Mouse (Mus musculus) MEL (cell line): Measurements from ENCODE around the gene Nrsn2.

Experiments
- CHD2 ChIP-seq: IDR thresholded peaks from 2 replicates; pipeline ENCODE4 v1.6.1; 2011; ENCODE audit warnings: low read length, improper control_type of control experiment
- CTCF ChIP-seq, 3 experiments: IDR thresholded peaks in 2 of 3; conservative IDR thresholded peaks in 1 of 3; 2 replicates each; pipeline ENCODE4 v1.5.1; 2011 to 2012; ENCODE audit warnings: low read length in 3 of 3, low read depth in 2 of 3, mild to moderate bottlenecking in 2 of 3, improper control_type of control experiment in 1 of 3, inconsistent platforms in 1 of 3, mixed read lengths in 1 of 3, moderate library complexity in 1 of 3; ENCODE audit not compliant: control insufficient read depth in 1 of 3, insufficient read depth in 1 of 3, poor library complexity in 1 of 3, severe bottlenecking in 1 of 3
- E2F4 ChIP-seq: IDR thresholded peaks from 2 replicates; pipeline ENCODE4 v1.6.1; 2011; ENCODE audit warnings: low read depth, low read length, improper control_type of control experiment, borderline replicate concordance
- EP300 ChIP-seq, 2 experiments: IDR thresholded peaks; 2 replicates each; pipeline ENCODE4 v1.6.1; 2011; ENCODE audit warnings: improper control_type of control experiment in 2 of 2, low read length in 2 of 2, low read depth in 1 of 2, mild to moderate bottlenecking in 1 of 2
- GABPA ChIP-seq: IDR thresholded peaks from 2 replicates; pipeline ENCODE4 v1.6.1; 2012; ENCODE audit warnings: low read depth, mild to moderate bottlenecking, inconsistent platforms, low read length, improper control_type of control experiment, moderate library complexity
- GATA1 ChIP-seq: IDR thresholded peaks from 2 replicates; pipeline ENCODE4 v1.6.1; 2011; ENCODE audit warnings: low read depth, low read length, improper control_type of control experiment
- HCFC1 ChIP-seq: IDR thresholded peaks from 2 replicates; pipeline ENCODE4 v1.6.1; 2012; ENCODE audit warnings: low read depth, mild to moderate bottlenecking, inconsistent platforms, low read length, improper control_type of control experiment, moderate library complexity
- JUND ChIP-seq: IDR thresholded peaks from 2 replicates; pipeline ENCODE4 v1.6.1; 2011; ENCODE audit warnings: low read depth, mild to moderate bottlenecking, improper control_type of control experiment, low read length
- MAFK ChIP-seq: IDR thresholded peaks from 2 replicates; pipeline ENCODE4 v1.6.1; 2011; ENCODE audit warnings: low read depth, mild to moderate bottlenecking, low read length, improper control_type of control experiment, borderline replicate concordance
- POLR2A ChIP-seq, 2 experiments: IDR thresholded peaks; 2 replicates each; pipeline ENCODE4 v1.6.1; 2011 to 2012; ENCODE audit warnings: low read length in 2 of 2, mild to moderate bottlenecking in 2 of 2, control low read depth in 1 of 2, improper control_type of control experiment in 1 of 2, low read depth in 1 of 2, moderate library complexity in 1 of 2; ENCODE audit not compliant: control insufficient read depth in 1 of 2, insufficient read depth in 1 of 2, poor library complexity in 1 of 2
- POLR2AphosphoS2 ChIP-seq: IDR thresholded peaks from 2 replicates; pipeline ENCODE4 v1.6.1; 2011; ENCODE audit warnings: low read length, improper control_type of control experiment
- POLR2AphosphoS5 ChIP-seq: IDR thresholded peaks from 2 replicates; pipeline ENCODE4 v1.6.1; 2012; ENCODE audit warnings: low read depth, borderline replicate concordance, mild to moderate bottlenecking, inconsistent platforms, low read length, moderate library complexity, mixed read lengths
- UBTF ChIP-seq: IDR thresholded peaks from 2 replicates; pipeline ENCODE4 v1.6.1; 2012; ENCODE audit warnings: low read depth, mild to moderate bottlenecking, inconsistent platforms, low read length, improper control_type of control experiment, moderate library complexity, borderline replicate concordance; ENCODE audit not compliant: insufficient read depth
- ZMIZ1 ChIP-seq: IDR thresholded peaks from 2 replicates; pipeline ENCODE4 v1.6.1; 2012; ENCODE audit warnings: low read depth, mild to moderate bottlenecking, inconsistent platforms, low read length, improper control_type of control experiment, moderate library complexity

- TF ChIP-seq UBTF = no peak
- TF ChIP-seq CTCF (IDR thresholded peaks at IDR 0.05 in 2 of 3, conservative IDR thresholded peaks at IDR 0.05 in 1 of 3; ENCODE audit: control insufficient read depth in 1 of 3, insufficient read depth in 1 of 3, low read depth in 2 of 3, low read length in 3 of 3, poor library complexity in 1 of 3, severe bottlenecking in 1 of 3) = no peak
- no peak for TF ChIP-seq EP300 (IDR thresholded peaks at IDR 0.05; ENCODE audit: low read depth in 1 of 2, low read length in 2 of 2)
- TF ChIP-seq JUND = no peak
- TF ChIP-seq CHD2 = no peak
- TF ChIP-seq GABPA = no peak
- no peak for TF ChIP-seq POLR2AphosphoS5
- TF ChIP-seq HCFC1 = no peak
- TF ChIP-seq POLR2AphosphoS2 = no peak
- TF ChIP-seq POLR2A (IDR thresholded peaks at IDR 0.05; ENCODE audit: control insufficient read depth in 1 of 2, insufficient read depth in 1 of 2, low read depth in 1 of 2, low read length in 2 of 2, poor library complexity in 1 of 2) = no peak
- TF ChIP-seq GATA1 = no peak
- TF ChIP-seq E2F4 = no peak
- no peak for TF ChIP-seq ZMIZ1
- TF ChIP-seq MAFK = no peak
Measured at GRCm38 (mm10) chr2:152322198-152322597, 54.2 kb downstream of the Nrsn2 start.
